Mouse (Mus musculus) kidney, embryonic 14.5 days (tissue): ENCODE measurements around the gene Csdc2. TPM values are rescaled to one million over a fixed set of nuclear protein-coding genes. Genes with fewer than 3 reads are reported as not detected.
A peak's percentile ranks its signal among the peaks of the same experiment; 100 is the strongest.

ENCODE experiments used
- ATAC-seq: fragments of 200-750 bp; cut with Nextera tagmentation; 2 replicates; pipeline ENCODE4 v1.8.0; 2017; ENCODE audit warnings: moderate number of reproducible peaks, mild to moderate bottlenecking, moderate TSS enrichment, moderate library complexity; ENCODE audit not compliant: low FRiP score, low TSS enrichment
- H3K27ac ChIP-seq: fragments of 300-500 bp; sonication (generic); 2 replicates; pipeline ENCODE4 v1.5.1; 2014; ENCODE audit warnings: low read depth, mild to moderate bottlenecking, low read length, moderate library complexity, mixed read lengths
- H3K27me3 ChIP-seq: fragments of 300-500 bp; sonication (generic); 2 replicates; pipeline ENCODE4 v1.6.1; 2014; ENCODE audit warnings: mild to moderate bottlenecking, low read length; ENCODE audit not compliant: control insufficient read depth, insufficient read depth
- H3K36me3 ChIP-seq: fragments of 300-500 bp; sonication (generic); 2 replicates; pipeline ENCODE4 v1.6.1; 2014; ENCODE audit warnings: low read length, mixed read lengths; ENCODE audit not compliant: control insufficient read depth, insufficient read depth
- H3K4me1 ChIP-seq: fragments of 300-500 bp; sonication (generic); 2 replicates; pipeline ENCODE4 v1.6.1; 2014; ENCODE audit warnings: low read length, mixed read lengths; ENCODE audit not compliant: control insufficient read depth, insufficient read depth
- H3K4me2 ChIP-seq: fragments of 300-500 bp; sonication (generic); replicated peaks from 2 replicates; pipeline ENCODE4 v1.6.1; 2014; ENCODE audit warnings: low read depth, mild to moderate bottlenecking, low read length
- H3K4me3 ChIP-seq: fragments of 300-500 bp; sonication (generic); 2 replicates; pipeline ENCODE4 v1.5.1; 2014; ENCODE audit warnings: mild to moderate bottlenecking, low read length
- H3K9ac ChIP-seq: fragments of 300-500 bp; sonication (generic); 2 replicates; pipeline ENCODE4 v1.6.1; 2014; ENCODE audit warnings: low read depth, mild to moderate bottlenecking, low read length, moderate library complexity
- H3K9me3 ChIP-seq: fragments of 300-500 bp; sonication (generic); 2 replicates; pipeline ENCODE4 v1.6.1; 2016; ENCODE audit warnings: low read length; ENCODE audit not compliant: control insufficient read depth
- WGBS: fragments of 180-500 bp; shearing (Covaris S2); extraction: QIAGEN DNeasy Blood & Tissue Kit; methylation state at CpG from one replicate; pipeline ENCODE4 v1.1.7; 2014; 5-methylcytosine and 5-hydroxymethylcytosine counted together
- polyA plus RNA-seq: library from polyadenylated mRNA; unstranded; fragments of >200 nt; fragmentation: Nextera tagmentation; extraction: Ambion mirVana; gene quantifications from 2 replicates; pipeline ENCODE4 v1.2.1, GENCODE M21; 2014

The Csdc2 gene
- polyA plus RNA-seq = 17.5 and 28.1 TPM in 2 replicates

DNA sequence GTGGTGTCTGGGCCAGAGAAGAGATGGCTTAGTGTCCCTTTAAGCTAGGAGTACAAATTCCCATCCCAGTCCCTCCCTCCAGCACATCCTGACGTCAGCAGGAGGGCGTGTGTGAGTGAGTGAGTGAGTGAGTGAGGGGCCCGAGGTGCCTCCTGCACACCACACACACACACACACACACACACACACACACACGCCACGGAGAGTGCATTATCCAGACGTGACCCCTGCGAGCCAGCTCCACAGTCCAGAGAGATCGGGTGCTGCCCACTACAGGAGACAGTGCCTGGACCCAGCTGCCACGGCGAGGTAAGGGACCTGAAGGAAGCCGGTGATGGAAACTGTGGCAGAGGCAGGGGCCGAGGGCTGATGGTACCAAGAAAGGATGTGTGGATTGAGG, at the start of gene Csdc2:
Gene Csdc2 (plus strand): TSS at position 81 of the 400 bp plus-strand sequence.
- 2% methylated on average over 12 of the region's 12 CpGs for WGBS
- peak within 1 kb of the TSS; percentile 60 for H3K27ac ChIP-seq
- peaks cover 30% of the 10 kb centered on the region for H3K4me1 ChIP-seq
- peak within 1 kb of the TSS; percentile 47 for H3K4me3 ChIP-seq
- no peaks in the 10 kb centered on the region for H3K9me3 ChIP-seq
- H3K27me3 ChIP-seq = no peaks in the 10 kb centered on the region
- ATAC-seq = peak; percentile 49
- peak within 1 kb of the TSS; percentile 62 for H3K4me2 ChIP-seq
- no peaks in the 10 kb centered on the region for H3K36me3 ChIP-seq
- H3K9ac ChIP-seq = peak within 1 kb of the TSS; percentile 46

DNA sequence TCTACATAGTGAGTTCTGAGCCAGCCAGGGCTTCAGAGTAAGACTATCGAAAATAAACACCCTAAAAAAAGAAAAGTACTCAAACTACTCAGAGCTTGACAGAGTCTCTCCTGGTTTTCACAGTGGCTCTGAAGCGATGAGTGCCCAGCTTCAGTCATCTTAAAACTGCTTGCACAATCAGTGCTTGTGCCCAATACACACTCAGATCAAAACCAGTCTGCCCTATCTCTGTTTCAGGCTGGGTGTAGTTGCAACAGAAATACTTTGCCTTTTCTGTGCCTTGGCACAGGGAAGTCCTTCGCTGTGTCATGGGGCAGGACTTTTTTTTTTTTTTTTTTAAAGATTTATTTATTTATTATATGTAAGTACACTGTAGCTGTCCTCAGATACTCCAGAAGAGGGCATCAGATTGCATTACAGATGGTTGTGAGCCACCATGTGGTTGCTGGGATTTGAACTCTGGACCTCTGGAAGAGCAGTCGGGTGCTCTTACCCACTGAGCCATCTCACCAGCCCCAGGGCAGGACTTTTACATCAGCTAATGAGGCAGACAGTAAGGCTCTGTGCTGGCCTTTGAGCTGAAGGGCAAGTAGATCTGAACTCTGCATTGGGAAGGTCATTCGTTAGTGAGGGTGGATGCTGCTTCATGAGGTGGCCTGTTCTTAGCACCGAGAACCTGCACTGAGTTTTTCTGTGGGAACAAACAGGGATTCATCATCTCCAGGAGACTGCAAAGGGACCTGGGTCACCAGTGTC, 49.6 kb upstream of the Csdc2 start:
- 90% methylated on average over 6 of the region's 6 CpGs for WGBS
- Histone ChIP-seq H3K9me3 (no peaks in the 10 kb centered on the region), H3K4me1 (0 out of 2 replicates have a peak, but pooled peaks cover 3% of the 10 kb centered on the region), H3K27me3 (no peaks in the 10 kb centered on the region), H3K9ac (no peak overlapping the region), H3K4me3 (no peak overlapping the region), H3K36me3 (peaks cover 36% of the 10 kb centered on the region), H3K4me2 (no peak overlapping the region), H3K27ac (no peak overlapping the region)
- no peak for ATAC-seq

DNA sequence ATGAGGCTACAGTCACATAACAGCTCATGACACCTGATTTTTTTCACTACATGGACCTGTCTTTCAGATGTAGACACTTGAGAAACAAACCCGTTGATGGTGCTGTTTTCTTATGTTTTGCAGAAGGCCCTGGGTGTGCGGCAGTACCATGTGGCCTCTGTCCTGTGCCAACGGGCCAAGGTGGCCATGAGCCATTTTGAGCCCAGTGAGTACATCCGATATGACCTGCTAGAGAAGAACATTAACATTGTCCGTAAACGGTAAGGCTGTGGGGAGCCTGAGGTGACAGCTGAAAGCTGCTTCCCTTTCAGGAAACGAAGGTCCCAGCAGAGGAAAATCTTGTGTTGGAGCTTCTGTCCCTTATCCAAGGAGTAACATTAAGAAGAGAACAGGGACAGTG, 47.4 kb upstream of the Csdc2 start:
- no peaks in the 10 kb centered on the region for H3K27me3 ChIP-seq
- no peak overlapping the region for H3K4me3 ChIP-seq
- no peak overlapping the region for H3K27ac ChIP-seq
- H3K4me1 ChIP-seq = 0 out of 2 replicates have a peak, but pooled peaks cover 3% of the 10 kb centered on the region
- no peaks in the 10 kb centered on the region for H3K9me3 ChIP-seq
- H3K36me3 ChIP-seq = peaks cover 49% of the 10 kb centered on the region
- H3K4me2 ChIP-seq = no peak overlapping the region
- WGBS = 93% methylated on average over 7 of the region's 7 CpGs
- no peak overlapping the region for H3K9ac ChIP-seq
- no peak for ATAC-seq

DNA sequence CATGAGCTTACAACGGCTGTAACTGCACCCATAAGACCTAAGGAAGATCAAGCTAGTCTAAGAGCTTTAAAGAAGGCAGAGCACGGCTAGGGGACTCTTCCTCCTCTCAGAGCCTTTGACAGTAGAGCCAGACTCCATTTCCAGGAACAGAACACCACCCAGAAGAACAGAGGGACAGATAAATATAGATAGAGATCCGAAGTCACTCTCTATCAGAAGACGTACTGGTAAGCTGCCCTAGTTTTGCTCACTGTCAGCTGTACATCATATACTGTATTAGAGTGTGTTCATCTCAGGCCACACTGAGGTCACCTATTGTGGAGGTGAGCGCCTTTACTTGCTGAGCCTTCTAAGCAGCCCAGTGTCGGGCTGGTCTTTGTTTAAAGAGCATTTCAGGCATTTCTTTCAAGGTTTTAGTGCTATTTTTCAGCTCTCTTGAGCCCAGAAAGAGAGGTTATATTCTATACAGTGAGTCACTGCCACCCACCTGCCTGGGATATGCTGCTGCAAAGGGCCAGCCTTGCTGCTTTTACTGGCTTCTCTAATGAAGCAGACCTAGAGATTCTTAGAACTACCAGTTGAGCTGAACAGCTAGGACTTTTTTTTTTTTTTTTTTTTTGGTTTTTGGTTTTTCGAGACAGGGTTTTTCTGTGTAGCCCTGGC, 45.3 kb upstream of the Csdc2 start:
- Histone ChIP-seq H3K4me2 (no peak overlapping the region), H3K9ac (no peak overlapping the region), H3K27me3 (no peaks in the 10 kb centered on the region), H3K27ac (no peak overlapping the region), H3K9me3 (no peaks in the 10 kb centered on the region), H3K36me3 (peaks cover 61% of the 10 kb centered on the region), H3K4me1 (no peaks in the 10 kb centered on the region), H3K4me3 (no peak overlapping the region)
- 94% methylated on average over 7 of the region's 7 CpGs for WGBS
- ATAC-seq = no peak

DNA sequence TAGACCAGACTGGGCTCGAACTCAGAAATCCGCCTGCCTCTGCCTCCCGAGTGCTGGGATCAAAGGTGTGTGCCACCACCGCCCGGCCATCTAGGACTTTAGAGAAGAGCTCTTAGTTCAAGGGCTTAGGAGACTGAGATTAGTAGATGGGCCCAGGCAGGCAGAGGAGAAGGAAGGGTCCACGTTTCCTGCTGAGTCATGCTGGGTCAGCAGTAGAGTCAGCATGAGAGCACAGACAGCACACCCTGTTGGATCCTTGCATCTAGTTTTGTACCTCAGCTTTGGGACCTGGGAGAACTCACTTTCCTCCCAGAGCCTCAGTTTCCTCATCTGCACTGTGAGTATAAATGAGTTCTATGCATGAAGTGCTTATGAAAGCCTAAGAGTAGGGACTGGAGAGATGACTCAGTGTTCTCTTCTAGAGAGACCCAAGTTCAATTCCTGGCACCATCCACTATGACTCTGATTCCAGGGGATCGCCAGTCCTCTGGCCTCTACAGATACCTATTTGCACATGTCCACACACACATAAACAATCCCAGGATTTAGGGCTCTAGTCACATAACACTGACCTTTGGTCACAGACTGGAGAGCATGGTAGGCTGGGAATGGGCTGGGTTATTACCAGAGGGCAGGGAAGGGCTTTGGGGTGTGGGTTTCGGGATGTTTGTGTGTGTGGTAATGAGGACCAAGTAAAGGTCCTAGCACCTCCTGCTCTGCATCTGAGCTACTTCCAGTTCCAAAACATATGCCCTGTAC, 44.6 kb upstream of the Csdc2 start:
- no peak overlapping the region for H3K4me2 ChIP-seq
- no peak overlapping the region for H3K9ac ChIP-seq
- no peaks in the 10 kb centered on the region for H3K9me3 ChIP-seq
- ATAC-seq = no peak
- peaks cover 68% of the 10 kb centered on the region for H3K36me3 ChIP-seq
- no peak overlapping the region for H3K27ac ChIP-seq
- no peaks in the 10 kb centered on the region for H3K4me1 ChIP-seq
- H3K27me3 ChIP-seq = no peaks in the 10 kb centered on the region
- 92% methylated on average over 8 of the region's 8 CpGs for WGBS
- no peak overlapping the region for H3K4me3 ChIP-seq

GRCm38 (mm10) chr15:81894002-81894401, 42.6 kb upstream of the Csdc2 start:
- Histone ChIP-seq H3K36me3 (peaks cover 71% of the 10 kb centered on the region), H3K4me2 (no peak overlapping the region), H3K27me3 (no peaks in the 10 kb centered on the region), H3K9me3 (no peaks in the 10 kb centered on the region), H3K9ac (no peak overlapping the region), H3K27ac (no peak overlapping the region), H3K4me1 (no peaks in the 10 kb centered on the region), H3K4me3 (no peak overlapping the region)
- no peak for ATAC-seq
- 94% methylated on average over 1 of the region's 1 CpGs for WGBS

- Histone ChIP-seq H3K9ac (no peak overlapping the region), H3K27me3 (no peaks in the 10 kb centered on the region), H3K36me3 (peaks cover 68% of the 10 kb centered on the region), H3K4me1 (no peaks in the 10 kb centered on the region), H3K9me3 (no peaks in the 10 kb centered on the region), H3K4me3 (no peak overlapping the region), H3K27ac (no peak overlapping the region), H3K4me2 (no peak overlapping the region)
- no peak for ATAC-seq
- 91% methylated on average over 2 of the region's 2 CpGs for WGBS
Observed at GRCm38 (mm10) chr15:81896407-81896806, 40.2 kb upstream of the Csdc2 start.

DNA sequence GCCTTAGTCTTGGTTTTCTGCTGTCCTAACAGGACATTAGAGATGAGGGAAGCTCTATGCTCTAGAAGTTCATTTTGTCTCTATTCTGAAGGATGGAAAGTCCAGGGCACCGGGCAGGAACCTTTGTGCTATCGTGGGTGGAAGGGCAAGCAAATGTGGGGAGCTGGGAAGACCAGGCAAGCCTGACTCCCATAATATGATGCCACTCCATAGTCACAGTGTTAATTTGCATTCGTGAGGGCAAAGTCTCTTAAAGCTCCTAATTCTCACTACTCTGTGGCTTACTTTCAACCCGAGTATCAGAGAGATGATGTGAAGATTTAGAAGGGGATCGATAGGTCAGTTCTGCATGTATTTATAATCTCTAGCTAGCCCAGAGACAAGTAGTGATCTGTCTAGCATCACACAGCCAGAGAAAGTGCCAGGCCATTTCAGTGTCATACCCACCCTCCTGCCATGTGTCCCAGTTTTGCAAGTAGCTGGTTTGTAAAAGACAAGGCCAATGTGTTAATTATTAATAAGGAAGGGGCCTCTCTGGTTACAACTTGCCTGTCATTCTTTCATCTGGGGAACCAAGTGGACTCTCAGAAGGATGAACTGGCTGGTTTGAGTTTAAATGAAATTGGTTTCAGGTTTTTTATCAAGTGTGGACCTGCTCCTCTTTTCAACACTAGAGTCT, 38.8 kb upstream of the Csdc2 start:
- 89% methylated on average over 5 of the region's 5 CpGs for WGBS
- Histone ChIP-seq H3K4me2 (no peak overlapping the region), H3K4me3 (no peak overlapping the region), H3K27me3 (no peaks in the 10 kb centered on the region), H3K9ac (no peak overlapping the region), H3K27ac (no peak overlapping the region), H3K36me3 (peaks cover 69% of the 10 kb centered on the region), H3K4me1 (no peaks in the 10 kb centered on the region), H3K9me3 (no peaks in the 10 kb centered on the region)
- no peak for ATAC-seq
